Mouse (Mus musculus): ENCODE measurements around the gene Ptdss2.

Gene Ptdss2

GRCm38 (mm10) chr7:141122245-141122644 is at the start of gene Ptdss2:
Gene Ptdss2 (plus strand): TSS chr7:141122382.
- no peak for DNase-seq (ENCODE audit: low spot score in 2 of 2)

- DNase-seq (ENCODE audit: low spot score in 2 of 2), result no peak
Observed at GRCm38 (mm10) chr7:141073782-141074181, 48.4 kb upstream of the Ptdss2 start.

DNA sequence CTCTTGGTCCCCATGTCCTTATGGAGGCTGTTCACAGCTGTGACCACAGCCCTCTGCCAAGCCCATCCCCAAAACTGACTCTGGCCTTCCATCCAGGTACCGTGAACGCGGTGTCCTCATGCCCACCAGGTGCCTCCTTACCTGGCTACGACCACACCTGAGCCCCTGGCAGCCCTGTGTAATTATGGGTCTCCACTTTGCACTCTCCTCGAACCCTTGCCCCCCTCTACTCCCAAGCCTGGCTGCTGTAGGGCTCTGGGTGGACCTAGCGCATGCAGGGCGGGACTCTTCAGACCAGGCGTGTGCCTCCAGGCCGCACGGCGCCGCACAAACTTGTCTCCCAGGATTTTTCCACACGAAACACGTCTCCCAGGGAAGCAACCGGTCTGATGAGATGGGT is 44.3 kb upstream of the Ptdss2 start, which contains the start of gene Pkp3:
TSS of gene Pkp3 (plus strand) at position 378 of the 400 bp plus-strand sequence.
- no peak for DNase-seq (ENCODE audit: low spot score in 2 of 2)

DNA sequence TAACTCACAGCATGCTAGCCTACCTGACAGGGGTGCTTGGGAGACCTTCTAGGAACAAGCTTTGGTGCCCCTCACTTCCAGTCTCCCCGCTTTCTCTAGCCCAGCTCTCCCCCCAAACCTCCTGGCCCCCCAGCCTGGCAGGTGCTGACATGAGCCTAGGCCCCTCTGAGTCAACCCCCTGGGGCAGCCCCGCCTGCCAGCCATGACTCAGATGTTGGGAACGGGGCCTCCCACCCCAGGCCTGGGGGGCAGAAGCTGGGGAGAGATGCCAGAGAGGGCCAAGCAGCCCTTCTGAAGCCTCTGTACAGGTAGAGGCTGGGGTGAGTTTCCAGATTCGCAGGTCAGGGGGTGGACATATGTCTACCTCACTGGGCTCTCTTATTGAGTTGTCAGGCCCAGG is 43.3 kb upstream of the Ptdss2 start:
- DNase-seq (ENCODE audit: low spot score in 2 of 2), result no peak

DNA sequence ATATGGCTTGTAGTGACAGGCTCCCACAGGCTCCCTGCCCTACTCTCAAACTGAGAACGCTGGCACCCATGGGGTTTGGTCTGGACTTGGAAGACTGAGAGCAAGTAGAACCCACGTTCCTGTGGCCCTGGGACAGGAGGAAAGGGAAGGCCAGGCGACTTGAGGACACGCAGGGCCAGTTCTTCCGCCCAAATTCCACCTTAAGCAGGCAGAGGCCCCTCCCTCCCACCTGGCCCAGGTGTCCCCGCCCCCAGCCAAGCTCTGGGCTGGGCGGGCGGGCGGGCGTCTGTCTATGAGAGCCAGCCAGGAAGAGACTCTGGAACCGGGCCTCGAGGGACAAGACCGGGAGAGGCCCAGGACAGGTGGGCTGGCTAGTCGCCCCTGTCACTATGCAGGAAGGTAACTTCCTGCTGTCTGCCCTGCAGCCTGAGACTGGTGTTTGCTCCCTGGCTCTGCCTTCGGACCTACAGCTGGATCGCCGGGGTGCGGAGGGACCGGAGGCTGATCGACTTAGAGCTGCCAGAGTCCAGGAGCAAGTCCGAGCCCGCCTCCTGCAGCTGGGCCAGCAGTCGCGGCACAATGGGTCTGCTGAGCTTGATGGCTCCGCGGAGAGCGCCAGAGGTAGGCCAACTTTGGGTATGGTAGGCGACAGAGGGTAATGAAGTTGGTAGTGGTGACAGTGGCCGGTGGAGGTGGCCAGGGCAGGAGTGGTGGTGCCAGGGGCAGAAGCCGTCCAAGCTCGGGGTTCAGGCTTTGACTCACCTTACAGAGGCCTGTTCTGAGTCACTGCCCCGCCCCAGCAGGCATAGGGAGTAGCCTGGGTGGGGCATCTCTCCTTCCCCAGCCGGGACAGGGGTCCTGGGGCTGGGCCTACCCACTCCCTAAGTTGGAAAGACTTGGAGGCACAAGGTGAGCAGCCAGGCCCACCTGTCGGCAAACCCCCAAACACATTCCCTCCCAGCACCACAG is 42.4 kb upstream of the Ptdss2 start:
- no peak for DNase-seq (ENCODE audit: low spot score in 2 of 2)

GRCm38 (mm10) chr7:141087894-141088293 is 34.3 kb upstream of the Ptdss2 start:
- no peak for DNase-seq (ENCODE audit: low spot score in 2 of 2)

- DNase-seq (ENCODE audit: low spot score in 2 of 2), result no peak
Observed at GRCm38 (mm10) chr7:141088473-141088872, 33.7 kb upstream of the Ptdss2 start.

GRCm38 (mm10) chr7:141090228-141090627 is 32.0 kb upstream of the Ptdss2 start:
- no peak for DNase-seq (ENCODE audit: low spot score in 2 of 2)

DNA sequence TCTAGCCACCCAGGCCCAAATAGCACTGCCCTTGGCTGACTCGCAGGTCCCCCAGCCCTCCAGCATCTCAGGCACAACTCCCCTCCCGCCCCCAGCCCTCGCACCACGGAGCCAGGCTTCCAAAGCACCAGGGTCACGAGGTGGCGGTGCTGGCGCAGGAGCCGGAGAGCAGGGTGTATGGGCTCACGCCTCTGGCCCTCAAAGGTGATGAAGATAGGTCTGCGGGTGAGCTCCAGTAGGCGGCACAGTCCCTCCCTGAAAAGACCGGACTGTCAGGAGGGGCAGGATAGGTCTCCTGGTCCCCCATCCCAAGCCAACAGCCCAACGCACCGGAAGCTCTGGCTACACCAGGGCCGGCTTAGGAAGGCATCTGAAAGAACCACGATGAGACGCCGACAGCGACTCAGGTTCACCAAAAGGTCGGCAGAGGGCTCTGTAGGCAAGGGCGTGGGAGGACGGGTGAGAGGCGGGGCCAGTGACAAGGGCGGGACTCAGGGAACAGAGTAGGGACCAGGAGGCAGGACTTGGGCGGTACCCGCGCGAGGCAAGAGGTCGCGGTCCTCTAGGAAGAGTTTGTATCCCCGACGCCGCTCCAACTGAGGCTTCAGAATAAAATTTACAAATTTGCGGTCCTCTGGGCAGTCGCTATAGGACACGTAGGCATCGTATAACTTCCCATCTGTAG is 30.0 kb upstream of the Ptdss2 start:
- peak; percentile 83 to 86 for DNase-seq (ENCODE audit: low spot score in 2 of 2)

GRCm38 (mm10) chr7:141093950-141094349 is 28.2 kb upstream of the Ptdss2 start:
- no peak for DNase-seq (ENCODE audit: low spot score in 2 of 2)

GRCm38 (mm10) chr7:141094487-141095205 is 27.5 kb upstream of the Ptdss2 start:
- DNase-seq (ENCODE audit: low spot score in 2 of 2), result no peak

- no peak for DNase-seq (ENCODE audit: low spot score in 2 of 2)
Observed at GRCm38 (mm10) chr7:141096021-141096420, 26.2 kb upstream of the Ptdss2 start.

GRCm38 (mm10) chr7:141096649-141097056 is 25.5 kb upstream of the Ptdss2 start:
- DNase-seq (ENCODE audit: low spot score in 2 of 2), result peak; percentile 64 to 72

- DNase-seq (ENCODE audit: low spot score in 2 of 2), result no peak
Observed at GRCm38 (mm10) chr7:141097177-141097576, 25.0 kb upstream of the Ptdss2 start.

- peak; percentile 32 to 48 for DNase-seq (ENCODE audit: low spot score in 2 of 2)
Observed at GRCm38 (mm10) chr7:141099911-141100691, 22.1 kb upstream of the Ptdss2 start, which contains the start of gene Sigirr. Gene Sigirr (minus strand): TSS chr7:141100572.

GRCm38 (mm10) chr7:141103161-141103560 is 19.0 kb upstream of the Ptdss2 start:
- DNase-seq (ENCODE audit: low spot score in 2 of 2), result no peak

- DNase-seq (ENCODE audit: low spot score in 2 of 2), result no peak
Observed at GRCm38 (mm10) chr7:141115874-141116273, 6.3 kb upstream of the Ptdss2 start.

- no peak for DNase-seq (ENCODE audit: low spot score in 2 of 2)
Observed at GRCm38 (mm10) chr7:141117636-141118035, 4.5 kb upstream of the Ptdss2 start, which contains the start of gene Ano9. Gene Ano9 (minus strand): TSS chr7:141117806.

DNA sequence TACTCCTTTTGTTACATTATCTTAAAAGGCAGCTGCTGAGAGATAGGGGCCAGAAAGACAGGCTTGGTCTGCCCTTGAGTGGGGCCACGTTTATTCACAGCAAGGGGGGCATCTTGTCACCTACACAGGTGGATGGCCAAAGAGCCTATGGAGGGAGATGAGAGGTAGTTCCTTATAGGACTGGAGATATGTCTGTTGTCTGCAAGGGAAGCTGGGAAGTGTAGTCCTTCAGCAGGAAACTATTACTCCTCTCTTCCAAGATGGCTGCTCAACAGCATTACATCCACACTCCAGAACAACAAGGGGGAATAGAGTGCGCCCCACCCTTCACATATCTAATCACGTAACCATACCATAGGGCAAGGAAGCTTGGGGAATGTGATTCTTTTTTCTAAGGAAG is 2.7 kb upstream of the Ptdss2 start:
- DNase-seq (ENCODE audit: low spot score in 2 of 2), result no peak

DNA sequence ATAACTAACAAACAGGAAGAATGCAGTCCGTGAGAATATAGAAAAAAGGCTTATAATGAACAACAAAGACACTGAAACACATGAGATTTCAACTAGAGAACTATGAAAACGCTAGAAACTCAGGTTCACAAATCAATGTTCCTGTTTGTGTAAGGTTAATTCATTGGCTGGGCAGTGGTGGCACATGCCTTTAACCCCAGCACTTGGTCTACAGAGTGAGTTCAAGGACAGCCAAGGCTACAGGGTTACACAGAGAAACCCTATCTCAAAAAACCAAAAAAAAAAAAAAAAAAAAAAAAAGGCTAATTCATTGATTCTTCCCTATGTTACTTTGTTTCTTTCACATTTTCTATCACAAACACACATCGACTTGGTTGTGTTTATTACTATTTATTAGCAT is 1.6 kb upstream of the Ptdss2 start:
- DNase-seq (ENCODE audit: low spot score in 2 of 2), result no peak

DNA sequence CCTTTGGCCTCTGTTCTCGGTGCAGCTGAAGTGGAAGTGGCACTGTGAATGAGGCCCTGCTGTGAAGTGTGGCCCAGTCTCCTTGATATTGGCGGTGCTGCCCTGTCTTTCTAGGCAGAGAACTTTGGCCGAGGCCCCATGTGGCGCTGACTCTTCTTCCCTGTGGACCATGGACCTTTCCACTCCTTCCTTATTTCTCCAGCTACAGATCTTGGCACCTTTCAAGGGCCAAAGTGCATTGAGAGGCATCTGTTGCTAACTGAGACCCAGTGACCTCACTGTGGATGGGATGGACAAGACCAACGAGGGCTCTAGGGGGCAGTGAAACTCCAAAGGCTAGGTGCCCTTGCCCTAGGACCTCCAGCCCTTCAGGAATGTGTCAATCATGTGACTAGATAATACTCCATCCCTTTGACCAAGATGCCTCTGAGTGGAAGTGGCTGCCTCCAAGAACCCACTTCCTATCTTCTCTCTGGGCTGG is 1.1 kb upstream of the Ptdss2 start:
- DNase-seq (ENCODE audit: low spot score in 2 of 2), result no peak
